Comparison of ENCODE assay signal across 24 mouse cellular contexts in genomic region chr4:84232346-84232745, GRCm38 (mm10).
DNase-seq lines count a peak whose midpoint lies in the region; ATAC-seq and TF ChIP-seq lines count a peak whose summit lies in the region.
"Had no signal": no experiment of that assay in that cellular context is flagged by ENCODE, and none has a peak within 500 bp of the region (broad histone marks: within the 10 kb centered on the region; RNA-seq: fewer than 3 reads in every experiment).

No protein-coding gene starts in this region.

- H3K27ac ChIP-seq in liver, adult 2 months (replicated peaks; ENCODE audit: insufficient read depth, low read depth, low read length), result no peak overlapping the region
- H3K27ac ChIP-seq in liver, embryonic 12.5 days, result no peak overlapping the region
- no peak overlapping the region for H3K27ac ChIP-seq in midbrain, postnatal 0 days (ENCODE audit: low read depth, low read length)
- H3K27ac ChIP-seq: forebrain, embryonic 10.5 days; forebrain, embryonic 13.5 days; heart, adult 2 months; heart, embryonic 10.5 days; hindbrain, embryonic 13.5 days; intestine, embryonic 15.5 days had no signal

- H3K4me1 ChIP-seq in liver, adult 2 months (ENCODE audit: control insufficient read depth, insufficient read depth, low read length), result no peaks in the 10 kb centered on the region
- H3K4me1 ChIP-seq in liver, embryonic 12.5 days, result no peaks in the 10 kb centered on the region
- H3K4me1 ChIP-seq in midbrain, postnatal 0 days (ENCODE audit: insufficient read depth, low read length), result no peaks in the 10 kb centered on the region
- H3K4me1 ChIP-seq: forebrain, embryonic 13.5 days; hindbrain, embryonic 13.5 days; intestine, embryonic 15.5 days had no signal

- no peak for TF ChIP-seq POLR2A in liver, adult 2 months (IDR thresholded peaks at IDR 0.05; ENCODE audit: extremely low read depth, insufficient read depth, low read length)

- 63% methylated on average over 7 of the region's 7 CpGs for WGBS in liver, adult 2 months
- 65% methylated on average over 7 of the region's 7 CpGs for whole genome bisulfite sequencing in liver, embryonic 12.5 days (ENCODE audit: insufficient replicate concordance)
- 65% methylated on average over 7 of the region's 7 CpGs for WGBS in midbrain, postnatal 0 days

- H3K4me3 ChIP-seq in liver, adult 2 months (ENCODE audit: insufficient read depth, low read depth, low read length), result no peak overlapping the region
- H3K4me3 ChIP-seq in liver, embryonic 12.5 days, result no peak overlapping the region
- no peak overlapping the region for H3K4me3 ChIP-seq in midbrain, postnatal 0 days (ENCODE audit: low read depth, low read length)
- H3K4me3 ChIP-seq: forebrain, embryonic 10.5 days; forebrain, embryonic 13.5 days; heart, adult 2 months; heart, embryonic 10.5 days; hindbrain, embryonic 13.5 days; intestine, embryonic 15.5 days had no signal

- H3K9me3 ChIP-seq in liver, embryonic 12.5 days (replicated peaks), result no peaks in the 10 kb centered on the region
- no peaks in the 10 kb centered on the region for H3K9me3 ChIP-seq in midbrain, postnatal 0 days (ENCODE audit: low read length)
- H3K9me3 ChIP-seq: forebrain, embryonic 10.5 days; forebrain, embryonic 13.5 days; heart, embryonic 10.5 days; hindbrain, embryonic 13.5 days; intestine, embryonic 15.5 days had no signal

- no peak overlapping the region for H3K9ac ChIP-seq in liver, adult 2 months (ENCODE audit: low read depth, low read length)
- no peak overlapping the region for H3K9ac ChIP-seq in liver, embryonic 12.5 days
- no peak overlapping the region for H3K9ac ChIP-seq in midbrain, postnatal 0 days (replicated peaks; ENCODE audit: low read length, poor library complexity, severe bottlenecking)
- H3K9ac ChIP-seq: forebrain, embryonic 13.5 days; hindbrain, embryonic 13.5 days; intestine, embryonic 15.5 days had no signal

- peak; percentile 7 for DNase-seq in adrenal gland, postnatal 10 days
- DNase-seq in adrenal gland, postnatal 25 days, result no peak
- DNase-seq in liver, adult 2 months (ENCODE audit: extremely low read depth, low read depth, low spot score), result peak; percentile 15
- peak; percentile 83 for DNase-seq in ZHBTc4 (ENCODE audit: low read depth, low spot score)
- no peak for DNase-seq in midbrain, postnatal 0 days (ENCODE audit: low spot score)
- DNase-seq: B cell, adult 2 months; cerebellum, adult 11 months; cerebellum, adult 2 months; cerebellum, adult 9-11 months; cerebellum, postnatal 25 days; gastrocnemius, postnatal 10 days; gastrocnemius, postnatal 36 days; heart, adult 2 months; kidney, adult 11 months; kidney, adult 8-10 months had no signal

- no peak for ATAC-seq in liver, embryonic 12.5 days
- ATAC-seq in midbrain, postnatal 0 days (ENCODE audit: low FRiP score), result no peak
- ATAC-seq: forebrain, embryonic 13.5 days; forebrain, embryonic 16.5 days; hindbrain, embryonic 16.5 days; intestine, embryonic 15.5 days had no signal

- H3K79me2 ChIP-seq in liver, adult 2 months (ENCODE audit: control insufficient read depth, insufficient read depth, low read length), result no peaks in the 10 kb centered on the region

- no peaks in the 10 kb centered on the region for H3K27me3 ChIP-seq in liver, adult 2 months (ENCODE audit: control insufficient read depth, insufficient read depth, low read length)
- no peaks in the 10 kb centered on the region for H3K27me3 ChIP-seq in liver, embryonic 12.5 days (replicated peaks)
- no peaks in the 10 kb centered on the region for H3K27me3 ChIP-seq in midbrain, postnatal 0 days (ENCODE audit: insufficient read depth, low read length)
- H3K27me3 ChIP-seq: CH12.LX; forebrain, embryonic 13.5 days; intestine, embryonic 15.5 days had no signal

- no peak overlapping the region for H3K4me2 ChIP-seq in liver, embryonic 12.5 days
- H3K4me2 ChIP-seq in midbrain, postnatal 0 days (ENCODE audit: low read depth, low read length, poor library complexity, severe bottlenecking), result no peak overlapping the region
- H3K4me2 ChIP-seq: forebrain, embryonic 13.5 days; hindbrain, embryonic 13.5 days; intestine, embryonic 15.5 days had no signal

- TF ChIP-seq CTCF in liver, adult 2 months (IDR thresholded peaks at IDR 0.05; ENCODE audit: low read depth, low read length), result no peak
- TF ChIP-seq CTCF in midbrain, postnatal 0 days (IDR thresholded peaks at IDR 0.05), result no peak

- no peaks in the 10 kb centered on the region for H3K36me3 ChIP-seq in liver, adult 2 months (ENCODE audit: control insufficient read depth, insufficient read depth, low read length)
- H3K36me3 ChIP-seq in liver, embryonic 12.5 days, result no peaks in the 10 kb centered on the region
- no peaks in the 10 kb centered on the region for H3K36me3 ChIP-seq in midbrain, postnatal 0 days (ENCODE audit: insufficient read depth, low read length)
- H3K36me3 ChIP-seq: forebrain, embryonic 10.5 days; heart, embryonic 10.5 days; hindbrain, embryonic 13.5 days; intestine, embryonic 15.5 days had no signal

Comparison
In these comparisons a context has a peak if more than half of its experiments do, and no peak if none do; other contexts are left out.
1. DNase-seq: peak in adrenal gland, postnatal 10 days (single experiment), liver, adult 2 months (single experiment) and ZHBTc4 (single experiment); none in adrenal gland, postnatal 25 days (single experiment) and midbrain, postnatal 0 days (single experiment).